Mouse (Mus musculus): Measurements from ENCODE around the gene Dad1.

Gene Dad1

DNA sequence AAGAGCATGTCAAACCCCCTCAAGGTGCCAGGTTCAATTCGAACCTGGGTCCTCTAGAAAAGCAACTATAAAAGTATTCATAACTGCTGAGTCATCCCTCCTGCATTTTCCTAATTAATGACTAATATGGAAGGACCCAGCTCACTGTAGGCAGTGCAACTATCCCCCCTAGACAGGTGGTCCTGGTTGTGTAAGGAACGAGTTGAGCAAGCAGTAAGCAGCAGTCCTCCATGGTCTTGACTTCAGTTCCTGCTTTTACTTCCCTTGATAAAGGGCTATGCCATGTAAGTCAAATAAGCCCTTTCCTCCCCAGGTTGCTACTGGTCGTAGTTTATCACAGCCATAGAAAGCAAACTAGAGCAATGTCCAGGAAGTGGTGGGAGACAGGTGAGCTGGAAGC lies 7.7 kb downstream of the Dad1 start:
- in situ Hi-C loops (cut with MboI), result loop anchor here (25.0 kb wide), 1 partner anchor 191 kb away; the partner anchor contains the start of genes Mmp14 and Mrpl52

DNA sequence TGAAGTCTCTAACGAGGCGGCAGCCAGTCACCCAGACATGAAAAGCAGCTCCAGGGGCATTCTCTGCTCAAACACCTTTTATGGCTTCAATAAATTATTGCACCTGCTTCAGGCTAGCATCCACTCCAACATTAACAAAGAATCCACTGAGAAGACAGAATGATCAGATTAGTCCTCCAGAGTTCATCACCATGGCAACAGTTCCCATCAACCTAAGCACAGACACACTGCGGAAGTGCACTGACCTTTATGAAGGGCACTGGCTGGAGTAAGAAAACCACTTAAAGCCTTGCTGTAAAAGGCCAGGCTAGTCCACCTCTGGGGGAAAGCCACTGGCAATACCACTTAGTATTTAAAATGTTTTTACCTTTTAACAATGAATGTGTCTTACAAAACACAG lies 9.7 kb downstream of the Dad1 start:
- in situ Hi-C loops (cut with MboI), result loop anchor here (5.0 to 25.0 kb wide), 2 partner anchors 83 to 193 kb away; partner anchors contain the start of genes Mmp14 and Mrpl52

DNA sequence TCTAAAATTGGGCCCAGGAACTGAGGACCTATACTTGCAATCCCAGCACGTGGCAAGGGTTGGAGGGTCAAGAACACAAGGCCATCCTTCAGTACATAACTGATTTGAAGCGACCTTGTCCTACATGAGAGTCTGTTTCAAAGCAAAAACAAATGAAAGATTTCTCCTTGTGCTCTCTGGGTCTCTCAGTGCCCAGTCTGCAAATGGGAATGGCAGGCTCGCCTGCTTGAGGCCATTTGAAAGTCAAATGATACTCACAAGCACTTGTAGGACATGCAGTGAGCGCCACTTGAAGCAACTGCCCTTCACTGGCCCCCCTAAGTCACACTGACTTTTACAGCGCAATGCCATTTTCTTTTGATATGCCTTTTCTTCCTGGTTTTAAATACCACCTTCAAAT lies 13.4 kb downstream of the Dad1 start:
- in situ Hi-C loops (cut with MboI), result loop anchor here (5.0 to 25.0 kb wide), 2 partner anchors 87 to 197 kb away; partner anchors contain the start of genes Mmp14 and Mrpl52

DNA sequence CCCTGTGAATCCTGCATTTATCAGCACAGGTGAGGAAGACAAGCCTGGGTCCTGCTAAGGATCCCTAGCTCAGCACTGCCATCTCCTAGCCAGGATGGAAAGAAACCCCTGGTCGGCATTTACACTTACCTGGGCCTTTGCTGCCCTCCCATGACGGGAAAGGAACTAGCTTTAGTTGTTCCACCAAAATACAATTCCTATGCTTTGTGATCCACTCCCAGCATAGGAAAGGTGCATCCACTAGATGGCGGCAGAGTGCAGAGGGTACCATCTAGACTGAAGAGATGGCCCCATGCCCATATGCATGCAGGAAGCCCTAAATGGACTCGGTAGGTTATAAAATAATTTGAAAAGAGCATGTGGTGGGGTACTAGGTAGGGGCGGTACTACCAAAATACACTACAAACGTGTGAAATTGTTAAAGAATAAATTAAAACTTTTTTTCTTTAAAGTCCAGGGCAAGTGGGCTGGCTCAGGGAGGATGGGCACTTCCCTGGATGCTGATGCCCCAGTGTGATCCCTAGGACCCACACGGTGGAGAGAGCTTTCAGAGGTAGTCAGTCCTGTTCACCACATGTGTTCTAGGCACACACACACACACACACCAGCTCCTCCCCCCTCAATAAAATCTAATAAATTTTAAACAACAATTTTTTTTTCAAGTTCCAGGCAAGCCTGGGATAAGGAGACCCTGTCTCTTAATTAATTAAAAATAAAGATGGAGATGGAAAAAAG lies 14.7 kb downstream of the Dad1 start:
- in situ Hi-C loops (cut with MboI), result loop anchor here (10.0 to 25.0 kb wide), 2 partner anchors 116 to 198 kb away; partner anchors contain the start of genes Mmp14 and Mrpl52

DNA sequence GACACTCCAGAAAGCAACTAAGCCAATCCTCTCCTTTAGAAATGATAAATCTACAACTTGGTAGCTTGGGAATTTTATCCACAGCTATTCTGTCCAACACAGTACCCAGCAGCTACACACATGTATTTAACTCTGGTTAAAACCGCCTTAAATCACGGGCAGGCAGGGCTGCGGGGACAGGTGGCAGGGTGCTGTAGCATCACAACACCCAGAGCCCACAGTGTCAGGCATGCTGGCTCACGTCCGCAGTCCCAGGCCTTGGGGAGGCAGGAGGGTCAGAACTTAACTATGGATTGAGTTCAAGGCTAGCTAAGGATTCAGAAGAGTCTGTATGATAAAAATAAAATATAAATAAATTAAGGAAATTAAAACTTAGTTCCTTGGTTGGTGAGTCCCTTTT lies 17.0 kb downstream of the Dad1 start:
- in situ Hi-C loops (cut with MboI), result loop anchor here (10.0 to 25.0 kb wide), 2 partner anchors 118 to 200 kb away; partner anchors contain the start of genes Mmp14 and Mrpl52

DNA sequence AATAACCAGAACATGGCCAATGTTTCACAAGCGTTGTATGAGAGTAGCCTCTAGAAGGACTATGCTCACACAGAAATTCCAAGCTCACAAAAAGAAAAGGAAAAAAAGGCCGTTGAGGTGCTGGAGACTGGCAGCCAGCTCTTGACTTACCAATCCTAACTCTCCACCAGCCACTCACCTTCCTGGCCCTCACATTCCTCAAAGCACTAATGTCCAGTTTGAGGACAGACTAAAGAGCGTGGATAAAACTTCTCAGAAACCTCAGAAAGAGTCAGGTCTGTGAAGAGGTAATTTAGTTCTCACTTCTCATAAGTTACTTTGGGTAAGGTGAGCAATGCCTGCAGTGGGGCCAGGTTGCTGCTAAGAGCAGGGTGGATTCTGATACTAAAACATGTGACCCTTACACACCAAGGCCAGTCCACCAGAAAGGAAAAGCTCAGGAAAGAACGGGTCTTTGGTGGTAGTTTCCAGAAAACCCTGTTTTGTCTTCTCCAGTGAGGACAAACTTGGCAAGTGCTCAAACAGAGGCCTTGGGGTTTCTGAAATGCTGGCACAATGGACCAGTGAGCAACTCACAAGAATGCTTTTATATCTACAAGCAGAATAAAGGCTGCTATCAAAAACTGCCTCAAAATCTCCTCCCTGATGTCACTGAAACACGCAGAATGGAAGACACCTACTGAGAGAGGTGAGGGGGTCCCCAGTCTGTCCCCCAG lies 17.9 kb downstream of the Dad1 start:
- in situ Hi-C loops (cut with MboI), result loop anchor here (10.0 to 25.0 kb wide), 2 partner anchors 119 to 201 kb away; partner anchors contain the start of genes Mmp14 and Mrpl52

DNA sequence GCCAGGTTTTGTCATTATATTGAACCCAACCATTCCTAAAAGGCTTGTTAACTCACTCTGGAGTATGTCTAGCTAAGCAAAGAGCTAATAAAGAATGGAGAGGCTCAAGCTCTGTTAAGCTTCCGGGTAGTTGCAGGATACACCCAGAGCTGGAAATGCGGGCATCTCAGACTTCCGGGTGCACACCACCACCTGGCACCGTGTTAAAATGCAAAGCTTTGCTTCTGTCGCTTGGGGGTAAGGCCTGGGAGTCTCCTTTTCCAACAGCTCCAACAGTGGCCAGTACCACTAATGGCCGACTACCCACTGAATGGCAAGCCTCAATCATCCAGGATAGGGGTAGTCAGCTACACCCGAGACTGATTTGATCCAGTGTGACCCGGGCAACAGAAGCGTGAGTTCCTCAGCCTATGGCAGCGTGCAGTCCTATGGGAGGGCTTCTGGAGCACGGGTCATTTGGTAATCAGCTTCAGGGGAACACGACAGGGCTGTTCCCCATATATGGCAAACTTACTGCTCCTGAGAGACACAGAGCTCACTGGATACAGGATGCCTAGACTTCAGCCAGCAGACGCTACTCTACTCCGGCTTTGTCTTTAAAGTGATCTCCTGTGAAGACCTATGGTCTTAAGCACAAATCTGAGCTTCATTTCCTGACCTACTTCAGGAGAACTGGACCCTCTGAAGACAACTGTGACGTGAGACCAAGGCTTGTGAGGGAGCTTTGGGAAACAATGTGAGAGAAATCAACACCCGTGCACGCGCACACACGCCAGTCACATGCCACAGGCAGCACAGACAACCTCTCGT lies 19.5 kb downstream of the Dad1 start:
- in situ Hi-C loops (cut with MboI), result loop anchor here (10.0 to 25.0 kb wide), 2 partner anchors 120 to 203 kb away; partner anchors contain the start of genes Mmp14 and Mrpl52

DNA sequence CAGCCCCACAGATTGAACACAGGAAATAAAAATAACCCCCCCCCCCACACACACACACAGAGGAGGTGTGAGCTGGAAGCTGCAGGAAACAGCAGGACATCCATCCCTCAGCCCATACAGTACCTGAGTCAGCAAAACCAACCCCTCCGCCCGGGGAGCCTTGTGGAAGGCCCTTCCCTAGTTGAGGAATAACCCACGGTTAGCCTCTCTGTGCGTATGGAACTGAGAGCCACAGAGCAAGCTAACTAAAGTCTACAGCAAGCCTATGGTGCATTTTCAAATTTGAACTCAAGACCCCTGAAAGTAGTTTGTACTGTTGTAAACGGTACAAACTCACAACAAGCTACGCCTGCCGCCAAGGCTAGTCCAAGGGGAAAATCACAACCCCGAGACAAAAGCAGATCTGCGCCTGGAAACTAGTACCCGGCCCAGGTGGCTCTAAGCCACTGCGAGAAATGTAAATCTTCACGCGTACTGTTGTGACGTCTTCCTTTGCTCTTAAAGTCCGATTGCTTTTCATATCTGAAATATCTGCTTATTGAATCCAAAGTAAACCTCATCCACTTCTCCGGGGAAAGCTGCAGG lies 20.3 kb downstream of the Dad1 start:
- in situ Hi-C loops (cut with MboI), result loop anchor here (10.0 to 25.0 kb wide), 2 partner anchors 121 to 204 kb away; partner anchors contain the start of genes Mmp14 and Mrpl52

DNA sequence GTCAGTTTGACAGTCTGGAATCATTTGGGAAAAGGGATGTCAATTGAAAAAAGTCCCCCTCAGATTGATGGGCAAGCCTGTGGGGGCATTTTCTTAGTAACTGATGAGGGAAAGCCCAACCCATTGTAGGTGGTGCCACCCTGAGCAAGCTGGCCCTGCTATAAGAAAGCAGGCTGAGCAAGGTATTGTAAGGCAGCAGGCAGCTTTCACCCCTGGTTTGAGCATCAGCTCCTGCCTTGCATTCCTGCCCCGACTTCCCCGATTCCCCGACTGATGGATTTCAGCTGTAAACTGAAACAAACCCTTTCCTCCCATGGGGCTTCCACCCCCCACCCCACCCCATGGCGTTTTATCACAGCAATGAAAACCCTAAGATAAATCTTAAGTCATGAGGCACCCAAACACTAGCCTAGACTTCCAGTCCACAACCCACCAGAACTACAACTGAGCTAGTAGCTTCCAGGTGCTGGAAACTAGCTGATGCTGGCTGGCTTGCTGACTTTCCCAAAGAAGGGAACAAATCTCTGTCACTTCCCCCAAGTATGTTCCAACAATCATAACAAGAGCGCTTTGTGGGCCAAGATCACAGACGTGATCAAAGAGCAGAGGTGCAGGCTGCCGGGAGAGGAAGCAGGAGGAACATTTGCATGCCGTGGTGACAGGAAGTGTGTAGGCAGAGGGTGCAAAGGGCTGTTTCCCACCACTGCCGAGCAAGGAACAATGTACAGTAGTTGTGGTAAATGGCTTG lies 20.9 kb downstream of the Dad1 start:
- in situ Hi-C loops (cut with MboI), result loop anchor here (10.0 to 25.0 kb wide), 2 partner anchors 122 to 204 kb away; partner anchors contain the start of genes Mmp14 and Mrpl52

DNA sequence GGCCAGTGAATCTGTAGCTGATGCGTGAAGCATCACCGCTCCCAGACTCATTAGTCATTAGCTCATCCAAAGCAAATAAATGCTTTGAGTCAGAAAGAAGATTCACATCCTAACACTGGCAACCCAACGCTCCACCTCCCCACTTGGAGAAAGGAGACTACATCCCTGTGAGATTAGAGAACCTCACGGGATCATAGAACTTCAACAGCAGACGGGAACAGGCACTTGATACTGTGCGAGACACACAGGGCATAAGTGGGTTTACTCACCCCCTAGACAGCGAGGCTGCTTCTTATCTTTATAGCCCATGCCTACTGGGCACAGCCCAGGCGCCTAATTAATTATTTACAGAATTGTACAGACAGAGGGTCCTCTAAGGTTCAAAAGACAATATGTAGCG lies 21.8 kb downstream of the Dad1 start:
- in situ Hi-C loops (cut with MboI), result loop anchor here (10.0 to 25.0 kb wide), 2 partner anchors 123 to 205 kb away; partner anchors contain the start of genes Mmp14 and Mrpl52

DNA sequence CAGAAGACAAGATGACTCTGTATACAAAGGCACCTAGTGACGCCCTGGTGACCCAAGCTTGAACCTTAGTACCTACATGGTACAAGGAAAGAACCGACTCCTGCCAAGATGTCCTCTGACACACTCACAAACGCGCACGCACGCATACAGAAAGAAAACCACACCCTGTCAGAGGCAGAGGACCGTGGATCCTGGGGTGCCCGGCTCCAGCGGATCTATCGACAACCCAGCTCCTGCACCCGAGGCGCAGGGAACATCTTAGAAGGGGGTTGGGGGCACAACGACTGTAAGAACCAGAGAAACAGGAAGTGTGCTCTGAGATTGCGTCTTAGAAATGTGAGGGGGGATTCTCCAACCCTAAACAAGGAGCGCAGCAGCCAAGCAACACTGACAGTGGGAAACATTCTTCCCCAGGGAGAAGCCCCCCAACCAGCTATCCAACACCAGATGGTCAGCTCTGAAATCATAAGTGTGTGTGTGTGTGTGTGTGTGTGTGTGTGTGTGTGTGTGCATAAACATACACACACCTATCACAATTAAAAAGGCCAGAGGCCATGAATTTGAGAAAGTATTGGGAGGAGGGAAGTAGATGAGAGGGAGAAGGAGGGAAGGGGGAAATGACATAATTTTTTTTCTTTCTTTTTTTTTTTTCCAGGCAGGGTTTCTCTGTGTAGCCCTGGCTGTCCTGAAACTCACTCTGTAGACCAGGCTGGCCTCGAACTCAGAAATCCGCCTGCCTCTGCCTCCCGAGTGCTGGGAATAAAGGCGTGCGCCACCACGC lies 22.5 kb downstream of the Dad1 start:
- in situ Hi-C loops (cut with MboI), result loop anchor here (10.0 to 25.0 kb wide), 2 partner anchors 123 to 206 kb away; partner anchors contain the start of genes Mmp14 and Mrpl52

DNA sequence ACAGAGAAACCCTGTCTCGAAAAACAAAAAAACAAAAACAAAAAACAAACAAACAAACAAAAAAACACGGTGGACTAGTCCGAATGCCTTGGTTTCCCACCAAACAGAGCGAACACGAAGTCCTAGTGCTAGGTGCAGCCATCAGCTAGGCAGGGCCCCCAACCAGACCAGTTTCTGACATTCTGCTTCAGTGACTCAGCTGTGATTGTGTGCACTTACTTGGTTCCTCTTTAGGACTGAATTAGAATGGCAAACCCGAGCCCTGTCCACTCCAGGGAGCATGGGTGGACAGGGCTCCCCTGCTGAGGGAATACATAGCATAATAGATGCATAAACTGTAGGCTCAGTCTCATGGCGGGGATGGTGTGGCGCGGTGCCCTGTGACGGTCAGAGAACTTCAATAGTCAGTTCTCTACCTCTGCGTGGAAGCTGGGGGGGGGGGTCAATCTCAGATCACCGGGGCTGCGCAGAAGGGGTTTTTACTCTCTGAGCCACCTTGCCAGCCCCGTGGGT lies 23.2 kb downstream of the Dad1 start:
- in situ Hi-C loops (cut with MboI), result loop anchor here (10.0 to 25.0 kb wide), 2 partner anchors 124 to 207 kb away; partner anchors contain the start of genes Mmp14 and Mrpl52

DNA sequence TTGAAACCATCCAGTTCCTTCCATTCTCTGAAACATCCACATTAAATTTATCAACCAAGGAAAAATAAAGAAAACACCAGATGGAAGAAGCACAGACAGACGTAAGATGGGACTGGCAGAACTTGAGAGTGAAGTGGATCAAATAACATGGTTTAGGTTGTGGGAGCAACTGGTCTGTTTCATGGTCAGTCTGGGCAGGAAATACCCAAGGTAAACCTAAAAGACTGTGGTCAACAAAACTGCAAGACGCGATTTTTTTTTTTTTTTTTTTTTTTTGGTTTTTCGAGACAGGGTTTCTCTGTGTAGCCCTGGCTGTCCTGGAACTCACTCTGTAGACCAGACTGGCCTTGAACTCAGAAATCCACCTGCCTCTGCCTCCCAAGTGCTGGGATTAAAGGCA lies 24.1 kb downstream of the Dad1 start:
- in situ Hi-C loops (cut with MboI), result loop anchor here (10.0 to 25.0 kb wide), 2 partner anchors 125 to 207 kb away; partner anchors contain the start of genes Mmp14 and Mrpl52

DNA sequence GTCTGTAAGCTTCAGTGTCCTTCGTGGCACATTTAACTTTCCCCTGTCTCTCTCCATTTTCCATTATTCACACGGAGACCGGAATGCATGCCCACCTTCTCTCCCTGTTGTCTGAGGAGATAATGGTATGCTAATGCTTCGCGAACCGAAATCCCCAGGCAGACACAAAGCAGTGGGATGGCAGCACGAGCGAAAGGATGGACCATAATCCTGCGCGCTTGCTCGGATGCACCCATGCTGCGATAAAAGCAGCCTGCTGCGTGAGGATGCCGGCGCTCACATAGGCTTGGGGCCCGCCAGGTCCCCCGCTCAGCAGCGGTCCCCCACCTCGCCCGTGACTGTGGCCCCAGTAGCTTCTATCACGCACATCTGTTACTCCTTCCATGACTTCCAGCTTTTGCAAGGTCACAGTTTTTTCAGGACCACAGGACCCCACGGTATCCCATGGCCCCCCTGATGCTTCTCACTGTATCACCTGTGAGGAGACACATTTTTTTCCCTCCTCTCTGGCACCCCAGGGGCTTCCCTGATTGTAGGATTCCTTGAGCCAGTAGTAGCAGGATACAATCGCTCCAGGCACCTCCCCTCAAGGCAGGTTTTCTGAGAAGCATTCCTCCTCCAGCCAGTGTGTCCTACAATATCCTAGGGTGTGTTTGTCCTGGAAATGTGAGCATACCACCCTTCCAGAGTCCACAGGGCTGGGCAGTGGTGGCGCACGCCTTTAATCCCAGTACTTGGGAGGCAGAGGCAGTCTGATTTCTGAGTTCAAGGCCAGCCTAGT lies 24.8 kb downstream of the Dad1 start:
- in situ Hi-C loops (cut with MboI), result loop anchor here (25.0 kb wide), 1 partner anchor 208 kb away; the partner anchor contains the start of genes Mmp14 and Mrpl52

DNA sequence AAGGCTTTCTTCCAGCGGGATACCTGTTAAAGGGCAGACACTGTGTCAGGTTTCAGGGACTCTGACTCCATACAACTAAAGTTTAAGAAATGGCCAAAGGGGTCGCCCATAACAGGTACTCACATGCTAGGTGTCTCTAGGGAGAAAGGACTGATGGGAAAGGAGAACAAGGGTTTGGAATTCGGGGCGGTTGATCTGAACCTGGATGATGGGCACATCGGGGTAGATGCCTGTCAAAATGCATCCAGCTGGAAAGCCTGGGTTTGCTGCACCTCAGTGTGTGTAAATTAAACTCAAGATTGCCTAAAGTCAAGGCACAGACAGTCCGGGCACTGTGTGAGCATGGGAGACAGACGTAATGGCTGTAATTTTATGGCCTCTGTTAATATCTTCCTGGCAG lies 25.4 kb downstream of the Dad1 start:
- in situ Hi-C loops (cut with MboI), result loop anchor here (25.0 kb wide), 1 partner anchor 209 kb away; the partner anchor contains the start of genes Mmp14 and Mrpl52

DNA sequence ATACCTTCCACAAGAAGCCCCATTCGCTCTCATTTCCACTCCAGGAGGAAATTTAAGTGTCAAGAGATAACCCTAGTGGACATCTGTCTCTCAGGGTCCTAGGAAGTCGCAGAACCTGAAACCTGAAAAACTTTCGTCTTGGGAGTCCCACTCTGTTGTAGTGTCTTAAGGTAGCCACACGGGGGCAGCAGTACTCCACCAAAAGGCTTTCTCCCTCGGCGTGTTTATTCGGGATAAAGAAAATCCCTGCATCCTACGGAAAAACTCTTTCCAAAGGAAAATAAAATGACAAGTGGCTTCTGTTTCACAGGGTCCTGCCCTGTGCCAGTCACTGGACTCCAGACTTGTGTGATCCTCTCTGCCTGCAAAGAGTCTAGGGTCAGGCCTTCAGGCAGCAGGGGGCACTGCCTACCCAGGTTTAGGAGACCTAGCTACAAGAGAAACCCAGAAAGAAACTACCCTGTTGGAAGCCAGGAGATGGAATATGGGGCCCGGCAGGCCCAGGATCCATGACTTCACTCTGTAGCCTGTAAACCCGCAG lies 25.9 kb downstream of the Dad1 start:
- in situ Hi-C loops (cut with MboI), result loop anchor here (25.0 kb wide), 1 partner anchor 209 kb away; the partner anchor contains the start of genes Mmp14 and Mrpl52

All from mature B cell (primary cell).